Mouse (Mus musculus): ENCODE results near the gene Itpa.

Itpa gene

GRCm38 (mm10) chr2:130728906-130729585 is 61.6 kb downstream of the Itpa start:
- peak; percentile 8 for DNase-seq (ENCODE audit: low spot score)

GRCm38 (mm10) chr2:130730746-130731145 is 63.3 kb downstream of the Itpa start:
- no peak for DNase-seq (ENCODE audit: low spot score)

Measured in MN1 (cell line).